Mouse (Mus musculus): ENCODE results near the gene Tcirg1. TPM values are rescaled to one million over a fixed set of nuclear protein-coding genes. Genes with fewer than 3 reads are reported as not detected.

Gene Tcirg1
- total RNA-seq, 1 experiment from 2014 or later: 110 TPM

GRCm38 (mm10) chr19:3930262-3931057 lies 23.5 kb upstream of the Tcirg1 start:
- ATAC-seq (replicated peaks in 1 of 2; ENCODE audit: insufficient read depth in 1 of 2, low FRiP score in 2 of 2, low TSS enrichment in 1 of 2, low read depth in 1 of 2, poor library complexity in 2 of 2, severe bottlenecking in 2 of 2): no peak

GRCm38 (mm10) chr19:3929211-3929941 lies 22.4 kb upstream of the Tcirg1 start, which contains the start of gene Aldh3b1:
Gene Aldh3b1, minus strand, starts transcription at chr19:3929808.
- ATAC-seq (replicated peaks in 1 of 2; ENCODE audit: insufficient read depth in 1 of 2, low FRiP score in 2 of 2, low TSS enrichment in 1 of 2, low read depth in 1 of 2, poor library complexity in 2 of 2, severe bottlenecking in 2 of 2): peak; percentile 77 to 81

GRCm38 (mm10) chr19:3928779-3929178 lies 21.8 kb upstream of the Tcirg1 start:
- ATAC-seq (replicated peaks in 1 of 2; ENCODE audit: insufficient read depth in 1 of 2, low FRiP score in 2 of 2, low TSS enrichment in 1 of 2, low read depth in 1 of 2, poor library complexity in 2 of 2, severe bottlenecking in 2 of 2): no peak

GRCm38 (mm10) chr19:3927989-3928388 lies 21.1 kb upstream of the Tcirg1 start:
- no peak for ATAC-seq (replicated peaks in 1 of 2; ENCODE audit: insufficient read depth in 1 of 2, low FRiP score in 2 of 2, low TSS enrichment in 1 of 2, low read depth in 1 of 2, poor library complexity in 2 of 2, severe bottlenecking in 2 of 2)

- no peak for ATAC-seq (replicated peaks in 1 of 2; ENCODE audit: insufficient read depth in 1 of 2, low FRiP score in 2 of 2, low TSS enrichment in 1 of 2, low read depth in 1 of 2, poor library complexity in 2 of 2, severe bottlenecking in 2 of 2)
Observed at GRCm38 (mm10) chr19:3926685-3927084, 19.8 kb upstream of the Tcirg1 start.

GRCm38 (mm10) chr19:3926279-3926678 lies 19.3 kb upstream of the Tcirg1 start:
- no peak for ATAC-seq (replicated peaks in 1 of 2; ENCODE audit: insufficient read depth in 1 of 2, low FRiP score in 2 of 2, low TSS enrichment in 1 of 2, low read depth in 1 of 2, poor library complexity in 2 of 2, severe bottlenecking in 2 of 2)

GRCm38 (mm10) chr19:3925859-3926258 lies 18.9 kb upstream of the Tcirg1 start:
- no peak for ATAC-seq (replicated peaks in 1 of 2; ENCODE audit: insufficient read depth in 1 of 2, low FRiP score in 2 of 2, low TSS enrichment in 1 of 2, low read depth in 1 of 2, poor library complexity in 2 of 2, severe bottlenecking in 2 of 2)

GRCm38 (mm10) chr19:3924868-3925267 lies 17.9 kb upstream of the Tcirg1 start:
- no peak for ATAC-seq (replicated peaks in 1 of 2; ENCODE audit: insufficient read depth in 1 of 2, low FRiP score in 2 of 2, low TSS enrichment in 1 of 2, low read depth in 1 of 2, poor library complexity in 2 of 2, severe bottlenecking in 2 of 2)

- ATAC-seq (replicated peaks in 1 of 2; ENCODE audit: insufficient read depth in 1 of 2, low FRiP score in 2 of 2, low TSS enrichment in 1 of 2, low read depth in 1 of 2, poor library complexity in 2 of 2, severe bottlenecking in 2 of 2): no peak
Observed at GRCm38 (mm10) chr19:3924190-3924589, 17.3 kb upstream of the Tcirg1 start.

- ATAC-seq (replicated peaks in 1 of 2; ENCODE audit: insufficient read depth in 1 of 2, low FRiP score in 2 of 2, low TSS enrichment in 1 of 2, low read depth in 1 of 2, poor library complexity in 2 of 2, severe bottlenecking in 2 of 2): 0 out of 4 replicates have a peak, but pooled peaks of 1 of the 2 experiments have one; percentile 23
Observed at GRCm38 (mm10) chr19:3923586-3923985, 16.7 kb upstream of the Tcirg1 start.

- no peak; a peak in 1 of 4 replicates for ATAC-seq (replicated peaks in 1 of 2; ENCODE audit: insufficient read depth in 1 of 2, low FRiP score in 2 of 2, low TSS enrichment in 1 of 2, low read depth in 1 of 2, poor library complexity in 2 of 2, severe bottlenecking in 2 of 2)
Observed at GRCm38 (mm10) chr19:3922661-3923371, 15.9 kb upstream of the Tcirg1 start.

GRCm38 (mm10) chr19:3919928-3920327 lies 13.0 kb upstream of the Tcirg1 start:
- ATAC-seq (replicated peaks in 1 of 2; ENCODE audit: insufficient read depth in 1 of 2, low FRiP score in 2 of 2, low TSS enrichment in 1 of 2, low read depth in 1 of 2, poor library complexity in 2 of 2, severe bottlenecking in 2 of 2): no peak

- no peak for ATAC-seq (replicated peaks in 1 of 2; ENCODE audit: insufficient read depth in 1 of 2, low FRiP score in 2 of 2, low TSS enrichment in 1 of 2, low read depth in 1 of 2, poor library complexity in 2 of 2, severe bottlenecking in 2 of 2)
Observed at GRCm38 (mm10) chr19:3916727-3917126, 9.8 kb upstream of the Tcirg1 start.

- ATAC-seq (replicated peaks in 1 of 2; ENCODE audit: insufficient read depth in 1 of 2, low FRiP score in 2 of 2, low TSS enrichment in 1 of 2, low read depth in 1 of 2, poor library complexity in 2 of 2, severe bottlenecking in 2 of 2): no peak
Observed at GRCm38 (mm10) chr19:3914535-3914934, 7.6 kb upstream of the Tcirg1 start.

- no peak for ATAC-seq (replicated peaks in 1 of 2; ENCODE audit: insufficient read depth in 1 of 2, low FRiP score in 2 of 2, low TSS enrichment in 1 of 2, low read depth in 1 of 2, poor library complexity in 2 of 2, severe bottlenecking in 2 of 2)
Observed at GRCm38 (mm10) chr19:3913692-3914091, 6.8 kb upstream of the Tcirg1 start.

- ATAC-seq (replicated peaks in 1 of 2; ENCODE audit: insufficient read depth in 1 of 2, low FRiP score in 2 of 2, low TSS enrichment in 1 of 2, low read depth in 1 of 2, poor library complexity in 2 of 2, severe bottlenecking in 2 of 2): peak; percentile 90 to 96
Observed at GRCm38 (mm10) chr19:3912337-3913204, 5.6 kb upstream of the Tcirg1 start, which contains the start of gene Ndufs8. Gene Ndufs8, minus strand, starts transcription at chr19:3912774.

- ATAC-seq (replicated peaks in 1 of 2; ENCODE audit: insufficient read depth in 1 of 2, low FRiP score in 2 of 2, low TSS enrichment in 1 of 2, low read depth in 1 of 2, poor library complexity in 2 of 2, severe bottlenecking in 2 of 2): no peak
Observed at GRCm38 (mm10) chr19:3910206-3910605, 3.3 kb upstream of the Tcirg1 start.
